Mouse (Mus musculus) heart, embryonic 14.5 days (tissue): ENCODE measurements around the gene Dkk3. TPM values are rescaled to one million over a fixed set of nuclear protein-coding genes. Genes with fewer than 3 reads are reported as not detected.
A peak's percentile ranks its signal among the peaks of the same experiment; 100 is the strongest.

Experiments
- ATAC-seq: fragments of 200-750 bp; cut with Nextera tagmentation; 2 replicates; pipeline ENCODE4 v1.8.0; 2017; ENCODE audit warnings: low read depth, moderate TSS enrichment; ENCODE audit not compliant: insufficient number of reproducible peaks, insufficient read depth, low FRiP score
- H3K27ac ChIP-seq, 2 experiments: fragments of 200-500 bp in 1 of 2; fragments of 300-500 bp in 1 of 2; sonication (generic) in 1 of 2; replicated peaks in 1 of 2; 2 replicates each; pipeline ENCODE4 v1.5.1; 2012 to 2014; ENCODE audit warnings: low read depth in 2 of 2, low read length in 2 of 2, control low read depth in 1 of 2, mild to moderate bottlenecking in 1 of 2, mixed read lengths in 1 of 2; ENCODE audit not compliant: control insufficient read depth in 1 of 2, insufficient read depth in 1 of 2
- H3K27me3 ChIP-seq: fragments of 300-500 bp; sonication (generic); 2 replicates; pipeline ENCODE4 v1.6.1; 2014; ENCODE audit warnings: mild to moderate bottlenecking, low read length, control low read depth; ENCODE audit not compliant: control insufficient read depth, insufficient read depth
- H3K36me3 ChIP-seq: fragments of 300-500 bp; sonication (generic); 2 replicates; pipeline ENCODE4 v1.6.1; 2014; ENCODE audit warnings: mild to moderate bottlenecking, control low read depth, low read length, mixed read lengths; ENCODE audit not compliant: control insufficient read depth, insufficient read depth
- H3K4me1 ChIP-seq, 2 experiments: fragments of 200-500 bp in 1 of 2; fragments of 300-500 bp in 1 of 2; sonication (generic) in 1 of 2; 2 replicates each; pipeline ENCODE4 v1.6.1; 2012 to 2014; ENCODE audit warnings: low read length in 2 of 2, control low read depth in 1 of 2, mixed read lengths in 1 of 2; ENCODE audit not compliant: control insufficient read depth in 2 of 2, insufficient read depth in 2 of 2
- H3K4me2 ChIP-seq: fragments of 300-500 bp; sonication (generic); 2 replicates; pipeline ENCODE4 v1.6.1; 2014; ENCODE audit warnings: mild to moderate bottlenecking, low read length
- H3K4me3 ChIP-seq, 2 experiments: fragments of 200-500 bp in 1 of 2; fragments of 300-500 bp in 1 of 2; sonication (generic) in 1 of 2; 2 replicates each; pipeline ENCODE4 v1.5.1; 2012 to 2014; ENCODE audit warnings: low read length in 2 of 2, mild to moderate bottlenecking in 2 of 2, control low read depth in 1 of 2, low read depth in 1 of 2, moderate library complexity in 1 of 2; ENCODE audit not compliant: control insufficient read depth in 1 of 2, insufficient read depth in 1 of 2
- H3K9ac ChIP-seq: fragments of 300-500 bp; sonication (generic); 2 replicates; pipeline ENCODE4 v1.6.1; 2014; ENCODE audit warnings: mild to moderate bottlenecking, low read length
- H3K9me3 ChIP-seq: fragments of 300-500 bp; sonication (generic); 2 replicates; pipeline ENCODE4 v1.6.1; 2016; ENCODE audit warnings: low read length, control low read depth; ENCODE audit not compliant: control insufficient read depth
- WGBS: fragments of 180-500 bp; shearing (Covaris S2); extraction: QIAGEN DNeasy Blood & Tissue Kit; methylation state at CpG from one replicate; pipeline ENCODE4 v1.1.7; 2014; 5-methylcytosine and 5-hydroxymethylcytosine counted together
- polyA plus RNA-seq: library from polyadenylated mRNA; unstranded; fragments of >200 nt; fragmentation: Nextera tagmentation; extraction: Ambion mirVana; gene quantifications from 2 replicates; pipeline ENCODE4 v1.2.1, GENCODE M21; 2014

Gene Dkk3
- 65.4 and 86.3 TPM in 2 replicates for polyA plus RNA-seq

- no peaks in the 10 kb centered on the region for H3K36me3 ChIP-seq
- H3K4me1 ChIP-seq = peaks cover 10 to 25% of the 10 kb centered on the region in 2 experiments
- peak within 1 kb of the TSS; percentile 72 for H3K4me2 ChIP-seq
- H3K27ac ChIP-seq = peak within 1 kb of the TSS in 1 of 2 experiments; percentile 70; a peak in 2 of 4 replicates
- peak within 1 kb of the TSS; percentile 54 to 61 for H3K4me3 ChIP-seq
- 5% methylated on average over 21 of the region's 21 CpGs for WGBS
- H3K9ac ChIP-seq = peak within 1 kb of the TSS; percentile 77
- no peaks in the 10 kb centered on the region for H3K9me3 ChIP-seq
- H3K27me3 ChIP-seq = no peaks in the 10 kb centered on the region
- peak; percentile 37; the same call in 1 of the 2 replicates for ATAC-seq
Observed at GRCm38 (mm10) chr7:112158942-112159341, at the start of gene Dkk3. TSS of gene Dkk3 (minus strand) at chr7:112159057.

- H3K4me1 ChIP-seq = peaks cover 30 to 39% of the 10 kb centered on the region in 2 experiments
- no peak overlapping the region for H3K4me3 ChIP-seq
Observed at GRCm38 (mm10) chr7:112207717-112208116, 48.9 kb upstream of the Dkk3 start.

GRCm38 (mm10) chr7:112205513-112205912 lies 46.7 kb upstream of the Dkk3 start:
- no peak overlapping the region for H3K9ac ChIP-seq
- H3K4me1 ChIP-seq = peaks cover 30 to 42% of the 10 kb centered on the region in 2 experiments

More at GRCm38 (mm10) chr7:112207717-112208116, 48.9 kb upstream of the Dkk3 start:
- peak overlapping the region in 1 of 2 experiments; percentile 60; a peak in 1 of 4 replicates for H3K27ac ChIP-seq
- H3K27me3 ChIP-seq = no peaks in the 10 kb centered on the region
- H3K36me3 ChIP-seq = no peaks in the 10 kb centered on the region
- WGBS = 86% methylated on average over 6 of the region's 6 CpGs
- ATAC-seq = no peak
- no peaks in the 10 kb centered on the region for H3K9me3 ChIP-seq
- H3K4me2 ChIP-seq = no peak overlapping the region
- no peak overlapping the region for H3K9ac ChIP-seq

GRCm38 (mm10) chr7:112204380-112204963 lies 45.6 kb upstream of the Dkk3 start:
- H3K4me2 ChIP-seq = peak overlapping the region; percentile 17; the same call in 1 of the 2 replicates

More at GRCm38 (mm10) chr7:112205513-112205912, 46.7 kb upstream of the Dkk3 start:
- H3K27me3 ChIP-seq = no peaks in the 10 kb centered on the region
- H3K9me3 ChIP-seq = no peaks in the 10 kb centered on the region
- no peak overlapping the region for H3K4me3 ChIP-seq
- no peaks in the 10 kb centered on the region for H3K36me3 ChIP-seq
- 93% methylated on average over 6 of the region's 6 CpGs for WGBS
- no peak overlapping the region for H3K4me2 ChIP-seq
- ATAC-seq = no peak
- H3K27ac ChIP-seq = peak overlapping the region in 1 of 2 experiments; percentile 90; a peak in 2 of 4 replicates

GRCm38 (mm10) chr7:112203937-112204336 lies 45.1 kb upstream of the Dkk3 start:
- WGBS = 65% methylated on average over 5 of the region's 5 CpGs
- no peak for ATAC-seq
- Histone ChIP-seq H3K4me3 (no peak overlapping the region), H3K4me1 (peaks cover 28 to 34% of the 10 kb centered on the region in 2 experiments), H3K27ac (peak overlapping the region; percentile 89 to 90), H3K9me3 (no peaks in the 10 kb centered on the region), H3K36me3 (no peaks in the 10 kb centered on the region), H3K4me2 (peak overlapping the region; percentile 17; the same call in 1 of the 2 replicates), H3K9ac (no peak overlapping the region), H3K27me3 (no peaks in the 10 kb centered on the region)

More at GRCm38 (mm10) chr7:112204380-112204963, 45.6 kb upstream of the Dkk3 start:
- 17% methylated on average over 6 of the region's 6 CpGs for WGBS
- peaks cover 30 to 37% of the 10 kb centered on the region in 2 experiments for H3K4me1 ChIP-seq
- no peak overlapping the region for H3K4me3 ChIP-seq
- peak overlapping the region; percentile 89 to 90 for H3K27ac ChIP-seq
- H3K36me3 ChIP-seq = no peaks in the 10 kb centered on the region
- H3K9ac ChIP-seq = no peak overlapping the region; the same call in 1 of the 2 replicates
- peak; percentile 40 for ATAC-seq
- H3K27me3 ChIP-seq = no peaks in the 10 kb centered on the region
- H3K9me3 ChIP-seq = no peaks in the 10 kb centered on the region

GRCm38 (mm10) chr7:112202843-112203242 lies 44.0 kb upstream of the Dkk3 start:
- no peaks in the 10 kb centered on the region for H3K27me3 ChIP-seq
- 71% methylated on average over 5 of the region's 5 CpGs for WGBS
- H3K36me3 ChIP-seq = no peaks in the 10 kb centered on the region
- no peaks in the 10 kb centered on the region for H3K9me3 ChIP-seq
- H3K27ac ChIP-seq = no peak overlapping the region
- H3K4me1 ChIP-seq = peaks cover 21 to 28% of the 10 kb centered on the region in 2 experiments
- no peak overlapping the region for H3K4me3 ChIP-seq
- H3K4me2 ChIP-seq = no peak overlapping the region
- no peak overlapping the region for H3K9ac ChIP-seq
- no peak for ATAC-seq

- Histone ChIP-seq H3K4me2 (no peak overlapping the region), H3K4me1 (peaks cover 21 to 28% of the 10 kb centered on the region in 2 experiments), H3K27ac (no peak overlapping the region), H3K9ac (no peak overlapping the region), H3K27me3 (no peaks in the 10 kb centered on the region), H3K9me3 (no peaks in the 10 kb centered on the region), H3K36me3 (no peaks in the 10 kb centered on the region), H3K4me3 (no peak overlapping the region)
- ATAC-seq = no peak
- 42% methylated on average over 4 of the region's 4 CpGs for WGBS
Observed at GRCm38 (mm10) chr7:112202194-112202593, 43.3 kb upstream of the Dkk3 start.
